ENCODE assay signal across 8 mouse cellular contexts in genomic region chr2:158139628-158140027, GRCm38 (mm10). TPM values are rescaled to one million over a fixed set of nuclear protein-coding genes. Genes with fewer than 3 reads are reported as not detected.
DNase-seq lines count a peak whose midpoint lies in the region; ATAC-seq lines count a peak whose summit lies in the region.

No protein-coding gene starts in this region.

- H3K4me2 ChIP-seq in neural tube, embryonic 13.5 days: no peak overlapping the region
- no peak overlapping the region for H3K4me2 ChIP-seq in embryonic facial prominence, embryonic 14.5 days (ENCODE audit: low read depth, low read length)
- H3K4me2 ChIP-seq in heart, embryonic 11.5 days: peak overlapping the region; percentile 37
- no peak overlapping the region for H3K4me2 ChIP-seq in midbrain, embryonic 16.5 days (ENCODE audit: low read length)

- no peak overlapping the region for H3K4me3 ChIP-seq in neural tube, embryonic 13.5 days
- no peak overlapping the region for H3K4me3 ChIP-seq in embryonic facial prominence, embryonic 14.5 days (ENCODE audit: low read depth, low read length)
- H3K4me3 ChIP-seq in heart, embryonic 11.5 days (ENCODE audit: low read depth, low read length): no peak overlapping the region
- H3K4me3 ChIP-seq in midbrain, embryonic 16.5 days (ENCODE audit: low read depth, low read length): no peak overlapping the region

- no peak overlapping the region for H3K9ac ChIP-seq in neural tube, embryonic 13.5 days
- H3K9ac ChIP-seq in embryonic facial prominence, embryonic 14.5 days (ENCODE audit: low read depth, low read length): no peak overlapping the region
- H3K9ac ChIP-seq in heart, embryonic 11.5 days (ENCODE audit: low read depth, low read length): peak overlapping the region; percentile 62
- H3K9ac ChIP-seq in midbrain, embryonic 16.5 days (ENCODE audit: low read depth, low read length): no peak overlapping the region

- H3K9me3 ChIP-seq in neural tube, embryonic 13.5 days: no peaks in the 10 kb centered on the region
- no peaks in the 10 kb centered on the region for H3K9me3 ChIP-seq in embryonic facial prominence, embryonic 14.5 days (ENCODE audit: control insufficient read depth, low read length)
- no peaks in the 10 kb centered on the region for H3K9me3 ChIP-seq in heart, embryonic 11.5 days (replicated peaks; ENCODE audit: control insufficient read depth, low read length)
- no peaks in the 10 kb centered on the region for H3K9me3 ChIP-seq in midbrain, embryonic 16.5 days (replicated peaks; ENCODE audit: control insufficient read depth, low read length, poor library complexity, severe bottlenecking)

- intact Hi-C loops in left cerebral cortex, postnatal 36 days (cut with DNase I): no loop called here

- no peaks in the 10 kb centered on the region for H3K27me3 ChIP-seq in neural tube, embryonic 13.5 days
- H3K27me3 ChIP-seq in embryonic facial prominence, embryonic 14.5 days (replicated peaks; ENCODE audit: control insufficient read depth, insufficient read depth, low read length): no peaks in the 10 kb centered on the region
- no peaks in the 10 kb centered on the region for H3K27me3 ChIP-seq in heart, embryonic 11.5 days (ENCODE audit: control insufficient read depth, insufficient read depth, low read length)
- no peaks in the 10 kb centered on the region for H3K27me3 ChIP-seq in midbrain, embryonic 16.5 days (ENCODE audit: control insufficient read depth, insufficient read depth, low read depth, low read length)

- peaks cover 36% of the 10 kb centered on the region for H3K4me1 ChIP-seq in neural tube, embryonic 13.5 days (replicated peaks)
- peaks cover 15% of the 10 kb centered on the region for H3K4me1 ChIP-seq in embryonic facial prominence, embryonic 14.5 days (ENCODE audit: control insufficient read depth, insufficient read depth, low read length)
- peaks cover 59% of the 10 kb centered on the region for H3K4me1 ChIP-seq in heart, embryonic 11.5 days (ENCODE audit: control insufficient read depth, insufficient read depth, low read length)
- no peaks in the 10 kb centered on the region for H3K4me1 ChIP-seq in midbrain, embryonic 16.5 days (ENCODE audit: control insufficient read depth, insufficient read depth, low read length)

- 35% methylated on average over 7 of the region's 7 CpGs for WGBS in neural tube, embryonic 13.5 days
- 22% methylated on average over 7 of the region's 7 CpGs for WGBS in embryonic facial prominence, embryonic 14.5 days
- 21% methylated on average over 7 of the region's 7 CpGs for WGBS in heart, embryonic 11.5 days (ENCODE audit: insufficient replicate concordance)
- 34% methylated on average over 7 of the region's 7 CpGs for WGBS in midbrain, embryonic 16.5 days

- peak; percentile 73 for ATAC-seq in neural tube, embryonic 13.5 days (ENCODE audit: low read depth)
- ATAC-seq in embryonic facial prominence, embryonic 14.5 days (ENCODE audit: low read depth): peak; percentile 88
- peak; percentile 29; the same call in 1 of the 2 replicates for ATAC-seq in heart, embryonic 11.5 days (replicated peaks; ENCODE audit: insufficient number of reproducible peaks, low FRiP score, low TSS enrichment)
- peak; percentile 71; the same call in 1 of the 2 replicates for ATAC-seq in midbrain, embryonic 16.5 days

- H3K36me3 ChIP-seq in neural tube, embryonic 13.5 days: no peaks in the 10 kb centered on the region
- no peaks in the 10 kb centered on the region for H3K36me3 ChIP-seq in embryonic facial prominence, embryonic 14.5 days (ENCODE audit: control insufficient read depth, insufficient read depth, low read length)
- H3K36me3 ChIP-seq in heart, embryonic 11.5 days (ENCODE audit: control insufficient read depth, insufficient read depth, low read length): peaks cover 12% of the 10 kb centered on the region
- no peaks in the 10 kb centered on the region for H3K36me3 ChIP-seq in midbrain, embryonic 16.5 days (ENCODE audit: control insufficient read depth, insufficient read depth, low read length)

- peak overlapping the region; percentile 62 for H3K27ac ChIP-seq in neural tube, embryonic 13.5 days (replicated peaks)
- H3K27ac ChIP-seq in embryonic facial prominence, embryonic 14.5 days (replicated peaks; ENCODE audit: low read depth, low read length): peak overlapping the region; percentile 69
- peak overlapping the region; percentile 92 for H3K27ac ChIP-seq in heart, embryonic 11.5 days (ENCODE audit: low read depth, low read length)
- 0 out of 2 replicates have a peak overlapping the region, but pooled peaks have one; percentile 9 for H3K27ac ChIP-seq in midbrain, embryonic 16.5 days (ENCODE audit: low read length)

- no peak for DNase-seq in neural tube, embryonic 10.5 days (ENCODE audit: extremely low spot score, low spot score)
- peak; percentile 93 for DNase-seq in embryonic facial prominence, embryonic 14.5 days (ENCODE audit: low spot score)
- DNase-seq in left cerebral cortex, postnatal 36 days (ENCODE audit: low spot score in 2 of 2): peak; percentile 35 to 36
- DNase-seq in spleen, postnatal 10 days (ENCODE audit: low spot score in 2 of 2): no peak
- DNase-seq in retina, postnatal 1 day: no peak

RNA-seq across cellular contexts. Expression of gene Tgm2, which starts 6.6 kb away (rescaled TPM):
- polyA plus RNA-seq in neural tube, embryonic 13.5 days (2015; fragmentation: Nextera tagmentation; extraction: Ambion mirVana): 11.0 and 12.0 TPM in 2 replicates
- polyA plus RNA-seq in embryonic facial prominence, embryonic 14.5 days (2014; fragmentation: Nextera tagmentation; extraction: Ambion mirVana): 18.8 and 19.9 TPM in 2 replicates
- 129 and 130 TPM in 2 replicates for polyA plus RNA-seq in heart, embryonic 11.5 days (2014; fragmentation: Nextera tagmentation; extraction: Ambion mirVana)
- total RNA-seq in left cerebral cortex, postnatal 36 days (2021): 10 to 100 TPM; 11.2 to 11.5 TPM
- polyA plus RNA-seq in midbrain, embryonic 16.5 days (2015; fragmentation: Nextera tagmentation; extraction: Ambion mirVana): 7.0 and 7.1 TPM in 2 replicates

Comparison
In these comparisons a context has a peak if more than half of its experiments do, and no peak if none do; other contexts are left out.
1. ATAC-seq: peak in every context shown above with its lines; median percentile 88 in embryonic facial prominence, embryonic 14.5 days; 73 in neural tube, embryonic 13.5 days; 71 in midbrain, embryonic 16.5 days; 29 in heart, embryonic 11.5 days.
2. H3K27ac ChIP-seq: peak in every context shown above with its lines; median percentile 92 in heart, embryonic 11.5 days; 69 in embryonic facial prominence, embryonic 14.5 days; 62 in neural tube, embryonic 13.5 days; 9 in midbrain, embryonic 16.5 days.
3. DNase-seq: peak in embryonic facial prominence, embryonic 14.5 days (single experiment) and left cerebral cortex, postnatal 36 days (2 of 2); none in neural tube, embryonic 10.5 days (single experiment), spleen, postnatal 10 days (0 of 2) and retina, postnatal 1 day (single experiment).